Mouse (Mus musculus) kidney, embryonic 14.5 days (tissue): ENCODE data around the gene Rbpj. TPM values are rescaled to one million over a fixed set of nuclear protein-coding genes. Genes with fewer than 3 reads are reported as not detected.

Source experiments
- ATAC-seq: fragments of 200-750 bp; cut with Nextera tagmentation; 2 replicates; pipeline ENCODE4 v1.8.0; 2017; ENCODE audit warnings: moderate number of reproducible peaks, mild to moderate bottlenecking, moderate TSS enrichment, moderate library complexity; ENCODE audit not compliant: low FRiP score, low TSS enrichment
- H3K27ac ChIP-seq: fragments of 300-500 bp; sonication (generic); 2 replicates; pipeline ENCODE4 v1.5.1; 2014; ENCODE audit warnings: low read depth, mild to moderate bottlenecking, low read length, moderate library complexity, mixed read lengths
- H3K27me3 ChIP-seq: fragments of 300-500 bp; sonication (generic); 2 replicates; pipeline ENCODE4 v1.6.1; 2014; ENCODE audit warnings: mild to moderate bottlenecking, low read length; ENCODE audit not compliant: control insufficient read depth, insufficient read depth
- H3K36me3 ChIP-seq: fragments of 300-500 bp; sonication (generic); 2 replicates; pipeline ENCODE4 v1.6.1; 2014; ENCODE audit warnings: low read length, mixed read lengths; ENCODE audit not compliant: control insufficient read depth, insufficient read depth
- H3K4me1 ChIP-seq: fragments of 300-500 bp; sonication (generic); 2 replicates; pipeline ENCODE4 v1.6.1; 2014; ENCODE audit warnings: low read length, mixed read lengths; ENCODE audit not compliant: control insufficient read depth, insufficient read depth
- H3K4me2 ChIP-seq: fragments of 300-500 bp; sonication (generic); replicated peaks from 2 replicates; pipeline ENCODE4 v1.6.1; 2014; ENCODE audit warnings: low read depth, mild to moderate bottlenecking, low read length
- H3K4me3 ChIP-seq: fragments of 300-500 bp; sonication (generic); 2 replicates; pipeline ENCODE4 v1.5.1; 2014; ENCODE audit warnings: mild to moderate bottlenecking, low read length
- H3K9ac ChIP-seq: fragments of 300-500 bp; sonication (generic); 2 replicates; pipeline ENCODE4 v1.6.1; 2014; ENCODE audit warnings: low read depth, mild to moderate bottlenecking, low read length, moderate library complexity
- H3K9me3 ChIP-seq: fragments of 300-500 bp; sonication (generic); 2 replicates; pipeline ENCODE4 v1.6.1; 2016; ENCODE audit warnings: low read length; ENCODE audit not compliant: control insufficient read depth
- WGBS: fragments of 180-500 bp; shearing (Covaris S2); extraction: QIAGEN DNeasy Blood & Tissue Kit; methylation state at CpG from one replicate; pipeline ENCODE4 v1.1.7; 2014; 5-methylcytosine and 5-hydroxymethylcytosine counted together
- polyA plus RNA-seq: library from polyadenylated mRNA; unstranded; fragments of >200 nt; fragmentation: Nextera tagmentation; extraction: Ambion mirVana; gene quantifications from 2 replicates; pipeline ENCODE4 v1.2.1, GENCODE M21; 2014

Rbpj gene
- polyA plus RNA-seq, 1 experiment from 2014 or later: 47.4 TPM

DNA sequence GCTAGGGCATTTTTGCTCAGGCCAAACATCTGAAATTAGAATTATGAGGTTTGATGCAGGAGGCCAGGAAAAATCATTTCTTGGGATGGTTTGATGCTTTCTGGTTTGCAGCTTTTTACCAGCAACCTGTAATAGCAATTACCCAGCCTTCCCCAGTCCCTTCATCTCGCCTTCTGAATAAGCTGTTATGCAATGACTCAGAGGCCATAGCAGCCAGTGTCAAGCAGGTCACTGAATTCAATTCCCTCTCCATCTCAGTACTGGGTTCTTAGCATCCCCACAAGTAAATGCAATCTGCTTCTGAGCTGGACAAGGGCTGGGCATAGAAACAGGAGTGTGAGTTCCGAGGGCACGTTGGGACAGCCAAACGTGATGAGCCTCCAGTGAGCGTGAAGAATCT, 13.9 kb downstream of the Rbpj start:
- H3K4me2 ChIP-seq: no peak overlapping the region
- no peak overlapping the region for H3K9ac ChIP-seq
- no peaks in the 10 kb centered on the region for H3K4me1 ChIP-seq
- H3K4me3 ChIP-seq: no peak overlapping the region
- 72% methylated on average over 5 of the region's 5 CpGs for WGBS
- H3K36me3 ChIP-seq: no peaks in the 10 kb centered on the region
- no peaks in the 10 kb centered on the region for H3K27me3 ChIP-seq
- H3K27ac ChIP-seq: no peak overlapping the region
- no peak for ATAC-seq
- no peaks in the 10 kb centered on the region for H3K9me3 ChIP-seq

DNA sequence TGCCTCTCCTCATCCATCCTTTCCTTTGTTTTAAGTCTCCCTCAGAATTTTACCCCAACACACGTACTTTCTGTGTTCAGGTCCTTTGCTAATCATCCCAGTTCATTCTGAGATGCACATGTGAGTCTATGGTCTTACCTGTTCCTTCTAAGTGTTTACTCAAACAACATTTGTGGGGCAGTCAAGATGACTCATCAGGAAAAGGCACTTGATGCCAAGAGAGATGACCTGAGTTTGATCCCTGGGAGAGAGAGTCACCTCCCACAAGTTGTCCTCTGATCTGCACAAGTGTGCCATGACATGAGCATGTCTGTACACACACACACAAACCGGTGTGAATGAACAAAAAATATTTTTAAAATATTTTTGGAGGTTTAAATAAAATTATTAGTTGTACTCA, 15.1 kb downstream of the Rbpj start:
- H3K4me3 ChIP-seq: no peak overlapping the region
- H3K27me3 ChIP-seq: no peaks in the 10 kb centered on the region
- no peak for ATAC-seq
- H3K36me3 ChIP-seq: no peaks in the 10 kb centered on the region
- no peaks in the 10 kb centered on the region for H3K4me1 ChIP-seq
- H3K4me2 ChIP-seq: no peak overlapping the region
- H3K27ac ChIP-seq: no peak overlapping the region
- H3K9me3 ChIP-seq: no peaks in the 10 kb centered on the region
- WGBS: 90% methylated on average over 2 of the region's 2 CpGs
- no peak overlapping the region for H3K9ac ChIP-seq

DNA sequence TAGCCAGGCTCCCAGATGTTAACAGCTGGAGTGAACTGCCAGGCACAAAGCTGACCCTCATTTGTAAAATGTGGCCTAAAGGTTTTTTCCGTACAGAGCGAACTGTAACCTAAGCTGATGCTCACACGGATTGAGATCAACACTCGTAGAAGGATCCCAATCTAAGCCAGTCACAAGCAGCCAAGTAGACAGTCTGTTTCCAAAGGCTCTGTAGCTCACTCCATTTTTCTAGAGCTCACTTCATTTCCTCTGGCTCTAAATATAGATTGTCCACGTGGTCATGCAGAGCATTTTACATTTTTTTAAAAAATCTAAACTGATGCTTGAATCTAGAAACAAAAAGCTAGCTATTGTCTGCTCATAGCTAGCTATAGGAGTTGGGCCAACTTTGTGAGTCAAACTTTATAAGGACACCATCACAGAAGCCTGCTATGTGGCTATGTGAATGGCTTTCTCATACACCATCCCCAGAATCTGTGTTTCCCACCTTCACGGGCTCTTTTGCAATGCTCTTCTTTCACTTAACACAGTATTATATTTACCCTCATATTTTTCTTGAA, 19.2 kb downstream of the Rbpj start:
- Histone ChIP-seq H3K27ac (no peak overlapping the region), H3K27me3 (no peaks in the 10 kb centered on the region), H3K9ac (no peak overlapping the region), H3K4me1 (no peaks in the 10 kb centered on the region), H3K4me2 (no peak overlapping the region), H3K9me3 (no peaks in the 10 kb centered on the region), H3K4me3 (no peak overlapping the region), H3K36me3 (no peaks in the 10 kb centered on the region)
- no peak for ATAC-seq
- WGBS: 71% methylated on average over 6 of the region's 6 CpGs

DNA sequence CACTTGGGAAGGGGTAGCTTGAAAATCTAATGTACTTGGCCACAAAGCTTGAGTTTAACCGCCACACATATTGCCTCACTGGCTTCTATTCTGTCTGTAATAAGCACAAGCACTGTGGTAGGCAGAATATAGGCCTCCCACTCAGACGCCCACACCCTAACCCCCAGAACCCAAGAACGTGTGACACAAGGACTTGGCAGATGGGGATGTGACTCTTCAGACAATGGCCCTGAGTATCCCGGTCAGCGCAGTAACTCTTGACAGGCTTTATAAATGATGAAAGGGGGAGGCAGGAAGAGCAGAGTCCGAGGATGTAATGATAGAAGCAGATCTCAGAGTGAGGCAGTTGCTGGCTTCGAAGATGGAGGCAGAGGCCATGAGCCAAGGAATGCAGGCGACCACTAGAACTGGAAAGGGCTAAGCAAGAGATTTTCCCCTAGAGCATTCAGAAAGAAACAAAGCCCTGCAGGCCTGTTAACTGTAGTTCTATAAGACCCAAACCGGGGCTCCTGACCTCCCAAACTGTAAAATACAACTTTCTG, 20.1 kb downstream of the Rbpj start:
- 40% methylated on average over 9 of the region's 9 CpGs for WGBS
- Histone ChIP-seq H3K9me3 (no peaks in the 10 kb centered on the region), H3K9ac (no peak overlapping the region), H3K4me2 (no peak overlapping the region), H3K4me1 (no peaks in the 10 kb centered on the region), H3K27ac (no peak overlapping the region), H3K27me3 (no peaks in the 10 kb centered on the region), H3K36me3 (no peaks in the 10 kb centered on the region), H3K4me3 (no peak overlapping the region)
- ATAC-seq: peak; percentile 51; the same call in 1 of the 2 replicates

DNA sequence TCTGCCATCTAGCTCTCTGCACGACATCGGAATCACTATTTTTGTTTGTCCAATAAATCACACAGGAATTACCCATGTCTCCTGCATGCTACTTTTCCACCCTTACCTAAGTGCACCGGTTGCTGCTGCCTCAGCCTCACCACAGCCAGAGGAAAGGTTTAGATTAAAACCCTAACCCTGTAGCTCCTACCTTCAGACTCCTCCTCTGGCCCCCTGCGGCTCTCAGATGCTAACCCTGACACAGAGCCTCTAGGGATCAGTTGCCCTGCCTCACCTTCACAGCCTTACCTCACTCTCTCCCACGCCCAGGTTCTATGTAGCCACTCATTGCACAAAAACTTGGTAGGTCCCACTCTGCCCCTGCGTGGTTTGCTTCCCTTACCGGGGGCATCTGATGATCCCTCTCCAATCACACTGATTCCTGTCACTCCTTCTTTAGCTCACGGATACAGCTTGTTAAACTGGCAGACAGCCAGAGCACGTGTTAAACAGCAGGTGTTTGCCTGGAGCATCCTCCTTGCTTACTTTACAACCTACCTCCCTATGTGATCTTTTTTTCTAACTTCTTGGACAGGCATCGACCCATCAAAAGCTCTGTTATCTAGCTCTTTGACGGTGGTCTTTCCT, 21.1 kb downstream of the Rbpj start:
- no peaks in the 10 kb centered on the region for H3K27me3 ChIP-seq
- H3K4me3 ChIP-seq: no peak overlapping the region
- H3K4me2 ChIP-seq: no peak overlapping the region
- H3K4me1 ChIP-seq: no peaks in the 10 kb centered on the region
- no peak for ATAC-seq
- no peak overlapping the region for H3K27ac ChIP-seq
- H3K36me3 ChIP-seq: no peaks in the 10 kb centered on the region
- H3K9me3 ChIP-seq: no peaks in the 10 kb centered on the region
- H3K9ac ChIP-seq: no peak overlapping the region
- WGBS: 37% methylated on average over 11 of the region's 11 CpGs

DNA sequence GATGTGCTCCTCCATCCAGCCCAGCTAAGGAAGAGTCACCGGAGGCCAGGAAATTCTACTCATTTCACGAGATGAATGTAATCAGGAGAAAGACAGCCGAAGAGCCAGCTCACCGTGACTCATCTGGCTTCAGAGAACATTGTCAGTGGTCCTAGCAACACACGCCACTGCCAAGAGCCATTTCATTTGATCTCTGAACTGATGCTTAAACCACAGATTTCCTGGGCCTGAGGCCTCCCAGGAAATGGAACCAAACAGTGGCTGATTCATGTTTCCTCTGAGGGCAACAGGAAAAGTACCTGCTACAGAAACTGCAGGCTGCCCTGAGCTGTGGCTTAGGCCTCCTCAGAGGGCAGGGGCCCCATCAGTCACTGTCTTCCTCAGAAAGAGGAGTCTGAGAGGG, 24.7 kb downstream of the Rbpj start:
- H3K4me2 ChIP-seq: no peak overlapping the region
- H3K4me3 ChIP-seq: no peak overlapping the region
- H3K27me3 ChIP-seq: no peaks in the 10 kb centered on the region
- H3K4me1 ChIP-seq: no peaks in the 10 kb centered on the region
- WGBS: 24% methylated on average over 5 of the region's 5 CpGs
- H3K9ac ChIP-seq: no peak overlapping the region
- no peaks in the 10 kb centered on the region for H3K36me3 ChIP-seq
- no peak for ATAC-seq
- no peaks in the 10 kb centered on the region for H3K9me3 ChIP-seq
- no peak overlapping the region for H3K27ac ChIP-seq

DNA sequence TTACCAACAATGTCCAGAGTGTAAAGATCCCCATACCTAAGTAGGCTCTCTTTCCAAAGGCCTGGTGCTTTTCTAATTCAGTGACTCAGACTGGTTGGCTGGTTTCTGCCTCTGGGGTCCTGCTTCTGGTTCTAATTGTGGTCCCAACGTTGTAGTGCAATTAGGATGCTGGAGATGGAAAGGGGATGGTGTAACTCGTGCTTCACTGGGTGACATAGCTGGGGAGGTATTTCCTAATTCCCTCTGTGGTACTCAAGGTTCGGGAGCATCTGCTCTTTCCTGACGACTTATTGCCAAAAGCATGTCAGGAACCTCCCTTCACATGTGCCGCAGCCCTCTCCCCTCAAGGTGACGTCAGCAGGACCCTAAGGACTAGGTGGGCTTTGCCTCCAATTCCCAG, 27.8 kb downstream of the Rbpj start:
- Histone ChIP-seq H3K36me3 (no peaks in the 10 kb centered on the region), H3K4me3 (no peak overlapping the region), H3K9ac (no peak overlapping the region), H3K4me2 (no peak overlapping the region), H3K27ac (no peak overlapping the region), H3K9me3 (no peaks in the 10 kb centered on the region), H3K27me3 (no peaks in the 10 kb centered on the region), H3K4me1 (no peaks in the 10 kb centered on the region)
- no peak for ATAC-seq
- WGBS: 67% methylated on average over 6 of the region's 6 CpGs

DNA sequence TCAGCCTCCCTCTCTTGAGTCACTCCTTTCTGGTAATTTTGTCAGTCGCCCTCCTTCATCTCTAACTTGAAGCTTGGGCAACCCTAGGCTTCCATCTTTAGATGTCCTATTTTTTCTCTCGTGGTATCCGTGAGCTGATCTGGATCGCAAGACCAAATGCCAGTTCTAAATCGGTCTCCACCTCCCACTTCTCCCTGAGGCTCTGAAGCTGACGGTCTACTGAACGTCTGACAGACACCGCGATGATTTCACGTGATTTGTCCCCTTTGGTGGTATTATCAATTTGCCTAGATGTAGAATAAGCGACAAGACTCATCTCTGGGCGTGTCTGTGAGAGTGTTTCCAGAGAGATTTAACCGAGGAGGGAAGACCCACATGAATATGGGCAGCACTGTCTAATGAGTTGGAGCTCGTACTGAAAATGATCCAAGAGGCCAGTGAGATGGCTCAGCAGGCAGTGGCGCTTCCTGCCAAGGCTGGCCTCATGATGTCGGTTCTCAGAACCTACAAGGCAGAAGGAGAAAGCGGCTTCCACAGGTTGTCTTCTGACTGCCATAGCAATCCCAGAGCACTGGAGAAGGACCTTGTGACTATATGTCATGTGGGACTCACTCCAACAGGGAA, 28.7 kb downstream of the Rbpj start:
- Histone ChIP-seq H3K9me3 (no peaks in the 10 kb centered on the region), H3K4me1 (no peaks in the 10 kb centered on the region), H3K9ac (no peak overlapping the region), H3K27me3 (no peaks in the 10 kb centered on the region), H3K4me3 (no peak overlapping the region), H3K4me2 (no peak overlapping the region), H3K36me3 (no peaks in the 10 kb centered on the region), H3K27ac (no peak overlapping the region)
- ATAC-seq: no peak
- WGBS: 88% methylated on average over 17 of the region's 17 CpGs

DNA sequence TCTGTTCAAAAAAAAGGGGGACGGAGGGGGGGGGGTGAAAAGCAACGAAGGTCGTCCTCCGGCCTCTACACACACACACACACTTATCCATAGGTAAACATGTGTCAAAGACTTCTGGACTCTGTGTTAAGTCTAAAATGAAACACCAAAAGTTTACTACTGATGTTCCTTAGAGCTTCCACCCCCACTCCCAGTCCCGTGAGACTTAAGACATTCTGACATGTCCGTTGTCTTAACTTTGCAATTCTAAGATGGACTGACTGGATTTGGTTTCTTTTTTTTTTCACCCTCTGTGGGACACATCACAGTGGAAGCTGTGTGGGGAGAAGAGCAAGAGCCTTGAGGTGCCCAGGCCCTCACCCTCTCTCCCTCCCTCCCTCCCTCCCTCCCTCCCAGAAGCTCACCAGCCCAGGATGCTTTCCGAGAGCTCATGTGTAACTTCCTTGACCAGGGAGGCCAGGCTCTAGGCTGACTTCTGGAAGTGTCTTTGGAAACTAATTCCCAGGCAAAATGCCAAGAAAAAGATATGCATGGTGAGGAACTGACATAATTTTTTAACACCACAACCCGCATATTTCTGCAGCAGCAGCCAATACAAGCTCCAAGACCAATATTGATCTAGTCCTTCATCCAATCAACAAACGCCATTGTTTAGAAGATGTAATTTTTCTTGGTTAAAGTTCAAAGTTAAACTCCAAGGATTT, 31.0 kb downstream of the Rbpj start:
- WGBS: 64% methylated on average over 9 of the region's 9 CpGs
- no peak overlapping the region for H3K9ac ChIP-seq
- no peak overlapping the region for H3K4me2 ChIP-seq
- no peaks in the 10 kb centered on the region for H3K27me3 ChIP-seq
- no peaks in the 10 kb centered on the region for H3K36me3 ChIP-seq
- ATAC-seq: no peak
- H3K4me1 ChIP-seq: no peaks in the 10 kb centered on the region
- H3K27ac ChIP-seq: no peak overlapping the region
- no peak overlapping the region for H3K4me3 ChIP-seq
- H3K9me3 ChIP-seq: no peaks in the 10 kb centered on the region
